Mouse (Mus musculus): ENCODE measurements around the gene Lce1d. TPM values are rescaled to one million over a fixed set of nuclear protein-coding genes. Genes with fewer than 3 reads are reported as not detected.

The Lce1d gene
- total RNA-seq (2012; rRNA removed) = not detected in 2 replicates
- polyA plus RNA-seq (2012; ENCODE audit: insufficient read depth in 1 of 2, insufficient read length in 2 of 2, low read depth in 1 of 2, low replicate concordance in 2 of 2, missing spikeins in 1 of 2) = not detected

- no peak for DNase-seq (ENCODE audit: low read depth, low spot score)
- no peak within 1 kb of the TSS for H3K9ac ChIP-seq (ENCODE audit: control insufficient read depth, low read depth, low read length, poor library complexity, severe bottlenecking)
- no peaks in the 10 kb centered on the region for H3K4me1 ChIP-seq (ENCODE audit: control insufficient read depth in 1 of 2, insufficient read depth in 2 of 2, low read length in 2 of 2)
- H3K27ac ChIP-seq (ENCODE audit: control insufficient read depth, low read depth, low read length) = no peak within 1 kb of the TSS
- H3K4me3 ChIP-seq (ENCODE audit: control insufficient read depth in 1 of 2, insufficient read depth in 1 of 2, low read depth in 2 of 2, low read length in 2 of 2) = no peak within 1 kb of the TSS
- H3K27me3 ChIP-seq (ENCODE audit: control insufficient read depth in 1 of 2, insufficient read depth in 2 of 2, low read length in 2 of 2) = no peaks in the 10 kb centered on the region
- H3K9me3 ChIP-seq (replicated peaks; ENCODE audit: insufficient read depth, low read length) = no peaks in the 10 kb centered on the region
- TF ChIP-seq MAZ (IDR thresholded peaks at IDR 0.05; ENCODE audit: low read depth, low read length) (no peak), E2F4 (IDR thresholded peaks at IDR 0.05; ENCODE audit: borderline replicate concordance, low read depth, low read length) (no peak), ELF1 (IDR thresholded peaks at IDR 0.05; ENCODE audit: low read depth, low read length) (no peak), NRF1 (IDR thresholded peaks at IDR 0.05; ENCODE audit: insufficient read depth, low read depth, low read length, poor library complexity, severe bottlenecking) (no peak), ZKSCAN1 (IDR thresholded peaks at IDR 0.05; ENCODE audit: low read depth, low read length) (no peak), SMC3 (IDR thresholded peaks at IDR 0.05; ENCODE audit: low read depth, low read length) (no peak), NELFE (IDR thresholded peaks at IDR 0.05; ENCODE audit: low read depth, low read length) (no peak), CTCF (IDR thresholded peaks at IDR 0.05 in 2 of 3, conservative IDR thresholded peaks at IDR 0.05 in 1 of 3; ENCODE audit: control insufficient read depth in 1 of 3, insufficient read depth in 1 of 3, low read depth in 2 of 3, low read length in 3 of 3, poor library complexity in 1 of 3, severe bottlenecking in 1 of 3) (no peak), BHLHE40 (IDR thresholded peaks at IDR 0.05; ENCODE audit: borderline replicate concordance, low read depth, low read length) (no peak), POLR2A (IDR thresholded peaks at IDR 0.05; ENCODE audit: control insufficient read depth in 1 of 2, insufficient read depth in 1 of 2, low read depth in 1 of 2, low read length in 2 of 2, poor library complexity in 1 of 2) (no peak), TCF12 (IDR thresholded peaks at IDR 0.05; ENCODE audit: low read depth, low read length) (no peak), USF2 (IDR thresholded peaks at IDR 0.05; ENCODE audit: borderline replicate concordance in 1 of 2, insufficient read depth in 1 of 2, low read depth in 1 of 2, low read length in 2 of 2) (no peak), ETS1 (IDR thresholded peaks at IDR 0.05; ENCODE audit: low read depth, low read length) (no peak), GABPA (IDR thresholded peaks at IDR 0.05; ENCODE audit: low read depth, low read length) (no peak), MAX (IDR thresholded peaks at IDR 0.05; ENCODE audit: low read length) (no peak), ZNF384 (IDR thresholded peaks at IDR 0.05; ENCODE audit: low read depth, low read length) (no peak)
- H3K36me3 ChIP-seq (ENCODE audit: control insufficient read depth in 1 of 2, insufficient read depth in 2 of 2, low read length in 2 of 2) = no peaks in the 10 kb centered on the region
- H3K79me2 ChIP-seq (ENCODE audit: control insufficient read depth, insufficient read depth, low read length, poor library complexity) = no peaks in the 10 kb centered on the region
These were observed at the start of gene Lce1d for GRCm38 (mm10) chr3:92687110-92687509. TSS of gene Lce1d (minus strand) at chr3:92687210.

DNA sequence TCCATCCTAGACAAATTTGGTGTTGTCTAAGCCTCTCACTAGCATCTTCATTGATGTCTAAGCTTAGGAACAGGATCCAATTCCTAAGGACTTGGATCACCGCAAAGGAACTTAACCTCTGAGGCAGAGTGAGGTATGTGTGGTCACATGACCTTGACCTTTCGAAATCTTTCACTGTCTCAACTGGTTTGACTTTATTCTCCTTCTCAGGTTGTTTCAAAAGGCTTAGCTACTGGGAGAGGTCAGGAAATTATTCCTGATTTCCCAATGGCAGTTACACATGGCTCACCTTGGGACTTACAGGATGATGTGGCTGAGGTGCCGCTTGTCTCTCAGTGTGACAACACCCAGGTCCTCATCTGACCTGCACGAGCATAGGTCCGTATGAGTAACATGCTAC lies 35.6 kb upstream of the Lce1d start:
- H3K36me3 ChIP-seq (ENCODE audit: control insufficient read depth in 1 of 2, insufficient read depth in 2 of 2, low read length in 2 of 2) = no peaks in the 10 kb centered on the region
- H3K79me2 ChIP-seq (ENCODE audit: control insufficient read depth, insufficient read depth, low read length, poor library complexity) = no peaks in the 10 kb centered on the region
- no peak overlapping the region for H3K27ac ChIP-seq (ENCODE audit: control insufficient read depth, low read depth, low read length)
- H3K4me3 ChIP-seq (ENCODE audit: control insufficient read depth in 1 of 2, insufficient read depth in 1 of 2, low read depth in 2 of 2, low read length in 2 of 2) = no peak overlapping the region
- no peak for DNase-seq (ENCODE audit: low read depth, low spot score)
- TF ChIP-seq EP300 (IDR thresholded peaks at IDR 0.05; ENCODE audit: low read depth in 1 of 2, low read length in 2 of 2) = no peak
- no peak for TF ChIP-seq RAD21 (IDR thresholded peaks at IDR 0.05; ENCODE audit: low read depth, low read length)
- TF ChIP-seq CHD1 (IDR thresholded peaks at IDR 0.05; ENCODE audit: low read depth, low read length) = no peak
- no peak for TF ChIP-seq NELFE (IDR thresholded peaks at IDR 0.05; ENCODE audit: low read depth, low read length)
- TF ChIP-seq MYB (IDR thresholded peaks at IDR 0.05; ENCODE audit: low read depth, low read length) = no peak
- TF ChIP-seq ZMIZ1 (IDR thresholded peaks at IDR 0.05; ENCODE audit: low read depth, low read length) = no peak
- TF ChIP-seq ZNF384 (IDR thresholded peaks at IDR 0.05; ENCODE audit: low read depth, low read length) = no peak
- TF ChIP-seq POLR2AphosphoS5 (IDR thresholded peaks at IDR 0.05; ENCODE audit: borderline replicate concordance, low read depth, low read length) = no peak
- no peak for TF ChIP-seq MXI1 (IDR thresholded peaks at IDR 0.05; ENCODE audit: low read depth, low read length)
- no peak for TF ChIP-seq MAZ (IDR thresholded peaks at IDR 0.05; ENCODE audit: low read depth, low read length)
- no peak for TF ChIP-seq KAT2A (conservative IDR thresholded peaks at IDR 0.05; ENCODE audit: low read depth, low read length)
- no peak for TF ChIP-seq RCOR1 (IDR thresholded peaks at IDR 0.05; ENCODE audit: low read depth, low read length)
- TF ChIP-seq USF2 (IDR thresholded peaks at IDR 0.05; ENCODE audit: borderline replicate concordance in 1 of 2, insufficient read depth in 1 of 2, low read depth in 1 of 2, low read length in 2 of 2) = no peak
- no peak for TF ChIP-seq MEF2A (IDR thresholded peaks at IDR 0.05; ENCODE audit: extremely low read depth, insufficient replicate concordance, low read depth, low read length, poor library complexity, severe bottlenecking)
- no peak for TF ChIP-seq UBTF (IDR thresholded peaks at IDR 0.05; ENCODE audit: borderline replicate concordance, insufficient read depth, low read depth, low read length)
- TF ChIP-seq ZC3H11A (IDR thresholded peaks at IDR 0.05; ENCODE audit: low read depth, low read length) = no peak
- no peak for TF ChIP-seq GATA1 (IDR thresholded peaks at IDR 0.05; ENCODE audit: low read depth, low read length)
- TF ChIP-seq TAL1 (IDR thresholded peaks at IDR 0.05; ENCODE audit: low read length) = no peak
- H3K9ac ChIP-seq (ENCODE audit: control insufficient read depth, low read depth, low read length, poor library complexity, severe bottlenecking) = no peak overlapping the region
- H3K9me3 ChIP-seq (replicated peaks; ENCODE audit: insufficient read depth, low read length) = no peaks in the 10 kb centered on the region
- H3K4me1 ChIP-seq (ENCODE audit: control insufficient read depth in 1 of 2, insufficient read depth in 2 of 2, low read length in 2 of 2) = no peaks in the 10 kb centered on the region
- no peaks in the 10 kb centered on the region; a peak in 1 of 4 replicates for H3K27me3 ChIP-seq (ENCODE audit: control insufficient read depth in 1 of 2, insufficient read depth in 2 of 2, low read length in 2 of 2)
